Mouse (Mus musculus): ENCODE results near the gene Lsm4. TPM values are rescaled to one million over a fixed set of nuclear protein-coding genes. Genes with fewer than 3 reads are reported as not detected.

Lsm4 gene
- polyA plus RNA-seq, 1 experiment from 2014 or later, result 286 TPM

DNA sequence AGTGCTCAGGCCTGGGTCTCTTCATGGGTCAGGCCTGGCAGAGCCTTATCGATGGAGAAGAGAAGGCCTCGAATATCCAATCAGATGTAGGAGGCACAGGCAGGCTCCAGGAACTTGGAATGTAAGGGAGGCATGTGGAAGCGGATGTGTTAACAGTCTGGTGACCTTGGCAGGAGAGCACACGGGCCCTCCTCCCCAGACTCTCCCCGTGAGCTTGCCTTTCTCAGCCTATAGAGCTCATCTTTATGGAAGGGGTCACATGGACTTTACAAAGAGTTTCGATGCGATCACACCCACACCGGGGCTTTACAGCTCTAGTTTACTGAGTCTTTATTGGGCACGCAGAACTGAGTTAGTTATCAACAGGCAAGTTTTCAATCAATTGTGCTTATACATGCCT is 34.3 kb upstream of the Lsm4 start:
- H3K4me2 ChIP-seq (replicated peaks), result no peak overlapping the region
- WGBS, result 53% methylated on average over 9 of the region's 9 CpGs
- no peak overlapping the region for H3K9ac ChIP-seq
- no peak overlapping the region for H3K4me3 ChIP-seq (replicated peaks)
- no peaks in the 10 kb centered on the region for H3K36me3 ChIP-seq
- ATAC-seq, result peak; percentile 53
- 0 out of 2 replicates have a peak overlapping the region, but pooled peaks have one; percentile 32 for H3K27ac ChIP-seq
- no peaks in the 10 kb centered on the region for H3K9me3 ChIP-seq
- no peaks in the 10 kb centered on the region for H3K27me3 ChIP-seq (replicated peaks)
- peaks cover 20% of the 10 kb centered on the region; the same call in 1 of the 2 replicates for H3K4me1 ChIP-seq (replicated peaks)

DNA sequence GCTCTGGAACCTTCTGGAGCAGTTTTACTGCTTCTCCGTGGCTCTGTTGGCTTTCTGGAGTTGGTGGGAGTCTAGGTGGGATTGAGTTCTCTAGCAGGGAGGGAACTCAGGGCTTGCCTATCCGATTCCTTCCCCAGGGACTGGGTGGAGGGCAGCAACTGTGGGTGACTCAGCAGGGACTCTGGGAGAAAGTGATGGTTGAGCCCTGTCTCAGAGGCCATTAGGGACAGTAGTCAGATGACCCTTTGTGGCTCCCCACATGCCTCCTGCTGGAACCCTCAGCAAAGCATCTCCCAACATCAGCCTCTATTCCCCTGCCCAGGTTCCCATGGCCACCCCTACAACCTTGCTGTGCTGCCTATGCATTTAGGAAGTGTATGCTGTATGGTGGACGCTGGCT is 30.0 kb upstream of the Lsm4 start:
- peaks cover 29% of the 10 kb centered on the region for H3K4me1 ChIP-seq (replicated peaks)
- H3K27ac ChIP-seq, result no peak overlapping the region
- H3K4me3 ChIP-seq (replicated peaks), result no peak overlapping the region
- H3K9ac ChIP-seq, result no peak overlapping the region
- no peaks in the 10 kb centered on the region for H3K27me3 ChIP-seq (replicated peaks)
- no peak overlapping the region for H3K4me2 ChIP-seq (replicated peaks)
- no peaks in the 10 kb centered on the region for H3K36me3 ChIP-seq
- no peak for ATAC-seq
- no peaks in the 10 kb centered on the region for H3K9me3 ChIP-seq
- 65% methylated on average over 3 of the region's 3 CpGs for WGBS

- Histone ChIP-seq H3K9ac (no peak overlapping the region), H3K4me1 (replicated peaks) (peaks cover 29% of the 10 kb centered on the region), H3K27ac (no peak overlapping the region), H3K36me3 (no peaks in the 10 kb centered on the region), H3K4me3 (replicated peaks) (no peak overlapping the region), H3K9me3 (no peaks in the 10 kb centered on the region), H3K27me3 (replicated peaks) (no peaks in the 10 kb centered on the region), H3K4me2 (replicated peaks) (no peak overlapping the region)
- 86% methylated on average over 2 of the region's 2 CpGs for WGBS
- ATAC-seq, result no peak
These were observed 29.0 kb upstream of the Lsm4 start for GRCm38 (mm10) chr8:70644065-70644464.

GRCm38 (mm10) chr8:70645501-70646224 is 27.4 kb upstream of the Lsm4 start:
- Histone ChIP-seq H3K9ac (no peak overlapping the region), H3K4me1 (replicated peaks) (peaks cover 44% of the 10 kb centered on the region), H3K4me2 (replicated peaks) (no peak overlapping the region), H3K36me3 (0 out of 2 replicates have a peak, but pooled peaks cover 8% of the 10 kb centered on the region), H3K27ac (0 out of 2 replicates have a peak overlapping the region, but pooled peaks have one; percentile 6), H3K4me3 (replicated peaks) (no peak overlapping the region), H3K27me3 (replicated peaks) (no peaks in the 10 kb centered on the region), H3K9me3 (no peaks in the 10 kb centered on the region)
- WGBS, result 54% methylated on average over 17 of the region's 17 CpGs
- ATAC-seq, result no peak

DNA sequence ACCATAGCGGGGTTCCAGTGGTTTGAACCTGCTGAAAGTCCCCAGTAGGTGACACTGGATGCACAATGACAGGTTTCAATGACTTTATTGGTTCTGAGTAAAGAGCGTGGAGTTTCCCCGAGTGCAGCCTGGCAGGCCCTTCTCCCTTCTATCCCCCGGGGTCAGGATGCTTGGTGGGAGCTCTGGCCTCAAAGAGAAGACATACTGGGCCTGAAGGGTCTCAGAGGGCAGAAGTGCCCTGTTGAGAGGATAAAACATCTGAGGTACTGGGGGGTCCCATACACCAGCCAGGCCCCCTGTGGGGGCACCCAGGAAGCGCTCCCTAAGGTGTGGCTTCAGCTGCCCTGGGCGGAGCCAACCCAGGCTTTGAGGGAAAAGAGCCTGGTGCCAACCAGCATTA is 26.7 kb upstream of the Lsm4 start:
- H3K9ac ChIP-seq, result no peak overlapping the region
- no peak overlapping the region for H3K27ac ChIP-seq
- H3K36me3 ChIP-seq, result 0 out of 2 replicates have a peak, but pooled peaks cover 9% of the 10 kb centered on the region
- no peak overlapping the region for H3K4me2 ChIP-seq (replicated peaks)
- H3K4me1 ChIP-seq (replicated peaks), result peaks cover 44% of the 10 kb centered on the region
- no peak for ATAC-seq
- 77% methylated on average over 6 of the region's 6 CpGs for WGBS
- no peaks in the 10 kb centered on the region for H3K9me3 ChIP-seq
- H3K27me3 ChIP-seq (replicated peaks), result no peaks in the 10 kb centered on the region
- H3K4me3 ChIP-seq (replicated peaks), result no peak overlapping the region

- Histone ChIP-seq H3K4me2 (replicated peaks) (no peak overlapping the region), H3K27me3 (replicated peaks) (no peaks in the 10 kb centered on the region), H3K27ac (no peak overlapping the region), H3K9me3 (no peaks in the 10 kb centered on the region), H3K4me3 (replicated peaks) (no peak overlapping the region), H3K36me3 (0 out of 2 replicates have a peak, but pooled peaks cover 9% of the 10 kb centered on the region), H3K9ac (no peak overlapping the region), H3K4me1 (replicated peaks) (peaks cover 44% of the 10 kb centered on the region)
- no peak for ATAC-seq
These were observed 26.3 kb upstream of the Lsm4 start for GRCm38 (mm10) chr8:70646775-70647174.

DNA sequence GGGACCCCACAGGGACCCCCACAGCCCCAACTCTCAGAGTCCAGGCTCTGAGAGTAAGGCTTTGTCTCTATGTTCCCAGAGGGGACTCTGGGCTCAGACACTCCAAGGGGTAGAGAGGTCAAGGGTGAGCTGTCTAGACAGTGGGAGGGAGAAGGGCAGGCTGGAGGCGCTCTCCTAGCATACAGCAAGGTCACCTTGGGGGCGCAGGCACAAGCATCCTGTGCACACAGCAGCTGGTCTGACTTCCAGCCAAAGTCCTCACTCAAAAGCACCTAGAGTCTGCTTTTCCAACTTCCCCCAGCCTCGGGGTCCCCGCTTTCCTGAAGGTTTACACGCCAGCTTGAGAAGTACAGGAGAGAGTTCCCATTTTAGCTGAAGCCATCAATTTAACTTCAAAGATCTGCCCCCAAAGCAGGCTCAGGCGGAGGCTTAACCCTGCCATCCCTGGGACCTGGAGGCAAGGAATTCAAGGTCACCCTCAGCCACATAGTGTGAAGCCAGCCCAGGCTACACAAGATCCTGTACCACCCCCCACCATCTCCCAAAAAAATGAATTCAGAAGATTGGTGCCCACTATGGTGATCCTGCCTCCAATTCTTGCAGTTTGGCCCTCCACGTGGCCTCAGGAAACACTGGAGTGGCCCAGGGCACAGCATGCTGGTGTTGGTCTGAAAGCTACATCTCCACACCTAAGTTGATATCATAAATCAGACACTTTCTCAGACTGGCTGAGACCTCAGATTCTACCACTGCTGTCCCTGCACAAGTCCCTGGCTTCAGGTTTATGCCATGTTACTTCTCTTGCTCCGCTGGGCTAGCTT is 25.5 kb upstream of the Lsm4 start:
- 0 out of 2 replicates have a peak, but pooled peaks cover 11% of the 10 kb centered on the region for H3K36me3 ChIP-seq
- H3K27ac ChIP-seq, result peak overlapping the region; percentile 39; the same call in 1 of the 2 replicates
- peaks cover 44% of the 10 kb centered on the region for H3K4me1 ChIP-seq (replicated peaks)
- no peak for ATAC-seq
- H3K27me3 ChIP-seq (replicated peaks), result no peaks in the 10 kb centered on the region
- H3K4me3 ChIP-seq (replicated peaks), result no peak overlapping the region
- no peak overlapping the region for H3K4me2 ChIP-seq (replicated peaks)
- no peaks in the 10 kb centered on the region for H3K9me3 ChIP-seq
- no peak overlapping the region for H3K9ac ChIP-seq
- WGBS, result 43% methylated on average over 8 of the region's 8 CpGs

GRCm38 (mm10) chr8:70648164-70648442 is 24.9 kb upstream of the Lsm4 start:
- Histone ChIP-seq H3K9ac (no peak overlapping the region), H3K9me3 (no peaks in the 10 kb centered on the region), H3K4me3 (replicated peaks) (no peak overlapping the region), H3K27me3 (replicated peaks) (no peaks in the 10 kb centered on the region), H3K27ac (no peak overlapping the region), H3K36me3 (0 out of 2 replicates have a peak, but pooled peaks cover 11% of the 10 kb centered on the region), H3K4me1 (replicated peaks) (peaks cover 44% of the 10 kb centered on the region), H3K4me2 (replicated peaks) (no peak overlapping the region)
- 14% methylated on average over 1 of the region's 1 CpGs for WGBS
- no peak for ATAC-seq

DNA sequence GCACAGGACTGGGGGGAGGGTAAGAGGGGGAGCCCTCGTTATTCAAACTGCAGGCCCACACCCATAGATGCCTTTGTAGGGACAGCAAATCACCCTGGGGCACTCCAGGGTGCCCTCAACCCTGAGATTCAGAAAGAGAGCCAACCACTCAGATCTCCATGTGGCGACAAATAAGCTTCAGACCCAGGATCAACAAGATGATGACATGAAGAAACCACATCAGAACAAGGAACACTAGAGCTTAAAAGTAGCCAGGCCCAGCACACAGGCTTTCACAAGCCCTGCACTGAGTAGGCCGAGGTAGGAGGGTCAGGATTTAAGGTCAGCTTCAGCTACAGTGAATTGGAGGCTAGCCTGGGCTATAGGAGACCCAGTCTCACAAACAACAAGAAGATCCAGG is 24.1 kb upstream of the Lsm4 start:
- Histone ChIP-seq H3K4me1 (replicated peaks) (peaks cover 46% of the 10 kb centered on the region), H3K4me3 (replicated peaks) (no peak overlapping the region), H3K36me3 (0 out of 2 replicates have a peak, but pooled peaks cover 11% of the 10 kb centered on the region), H3K27ac (peak overlapping the region; percentile 52), H3K27me3 (replicated peaks) (no peaks in the 10 kb centered on the region), H3K9ac (no peak overlapping the region), H3K9me3 (no peaks in the 10 kb centered on the region), H3K4me2 (replicated peaks) (no peak overlapping the region)
- ATAC-seq, result peak; percentile 4; the same call in 1 of the 2 replicates
- WGBS, result 59% methylated on average over 3 of the region's 3 CpGs

- H3K4me1 ChIP-seq (replicated peaks), result peaks cover 49% of the 10 kb centered on the region
- WGBS, result 56% methylated on average over 4 of the region's 4 CpGs
- H3K36me3 ChIP-seq, result 0 out of 2 replicates have a peak, but pooled peaks cover 11% of the 10 kb centered on the region
- H3K4me3 ChIP-seq (replicated peaks), result no peak overlapping the region
- no peaks in the 10 kb centered on the region for H3K9me3 ChIP-seq
- no peaks in the 10 kb centered on the region for H3K27me3 ChIP-seq (replicated peaks)
- H3K27ac ChIP-seq, result peak overlapping the region; percentile 67
- no peak overlapping the region; the same call in 1 of the 2 replicates for H3K4me2 ChIP-seq (replicated peaks)
- no peak overlapping the region for H3K9ac ChIP-seq
- peak; percentile 81 for ATAC-seq
These were observed 23.7 kb upstream of the Lsm4 start for GRCm38 (mm10) chr8:70649324-70649723.

DNA sequence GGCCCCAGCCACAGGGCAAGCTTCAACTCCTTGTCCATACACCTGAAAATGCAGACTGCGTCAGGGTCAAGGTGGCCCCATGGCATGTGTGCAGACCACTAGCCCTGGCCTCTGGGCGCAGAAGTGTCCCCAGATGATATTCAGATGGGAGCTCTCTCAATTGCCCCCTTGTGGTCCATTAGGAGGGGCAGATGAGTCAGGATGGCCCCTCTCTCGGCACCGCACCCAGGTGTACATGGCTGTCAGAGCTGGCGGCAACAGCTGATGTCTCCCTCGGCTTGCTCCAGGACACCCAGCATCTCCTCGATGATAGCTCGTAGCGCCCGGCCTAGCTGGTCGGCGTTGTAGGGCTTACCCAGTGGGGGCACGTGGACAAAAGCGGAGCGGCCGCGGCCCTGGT is 22.7 kb upstream of the Lsm4 start:
- H3K27ac ChIP-seq, result peak overlapping the region; percentile 67; the same call in 1 of the 2 replicates
- no peak for ATAC-seq
- 86% methylated on average over 17 of the region's 17 CpGs for WGBS

DNA sequence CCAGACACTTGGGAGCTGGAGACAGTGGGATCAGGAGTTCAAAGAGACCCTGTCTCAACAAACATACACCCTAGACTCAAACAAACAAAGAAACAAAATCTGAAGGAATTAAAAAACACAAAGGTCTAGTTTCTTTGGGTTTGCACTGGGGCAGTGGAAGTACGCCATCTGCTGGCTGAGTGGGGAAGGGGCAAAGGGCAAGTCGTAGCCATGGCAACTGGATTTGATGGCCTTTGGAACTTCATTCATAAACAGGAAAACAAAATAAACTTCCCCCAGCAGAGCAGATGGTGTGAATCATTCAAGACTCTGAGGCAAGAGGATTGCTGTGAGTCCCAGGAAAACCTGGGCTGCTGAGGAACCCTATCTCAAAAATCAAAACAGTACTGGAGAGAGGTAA is 19.8 kb upstream of the Lsm4 start:
- WGBS, result 61% methylated on average over 2 of the region's 2 CpGs
- H3K36me3 ChIP-seq, result peaks cover 14% of the 10 kb centered on the region; the same call in 1 of the 2 replicates
- no peaks in the 10 kb centered on the region for H3K9me3 ChIP-seq
- peaks cover 33% of the 10 kb centered on the region for H3K4me1 ChIP-seq (replicated peaks)
- no peaks in the 10 kb centered on the region for H3K27me3 ChIP-seq (replicated peaks)
- H3K27ac ChIP-seq, result no peak overlapping the region
- no peak for ATAC-seq
- no peak overlapping the region for H3K4me3 ChIP-seq (replicated peaks)
- H3K4me2 ChIP-seq (replicated peaks), result no peak overlapping the region
- no peak overlapping the region for H3K9ac ChIP-seq

More for the DNA sequence above, 22.7 kb upstream of the Lsm4 start:
- no peak overlapping the region for H3K9ac ChIP-seq
- no peak overlapping the region for H3K4me3 ChIP-seq (replicated peaks)
- H3K9me3 ChIP-seq, result no peaks in the 10 kb centered on the region
- H3K4me1 ChIP-seq (replicated peaks), result peaks cover 49% of the 10 kb centered on the region
- no peak overlapping the region for H3K4me2 ChIP-seq (replicated peaks)
- no peaks in the 10 kb centered on the region for H3K27me3 ChIP-seq (replicated peaks)
- H3K36me3 ChIP-seq, result 0 out of 2 replicates have a peak, but pooled peaks cover 11% of the 10 kb centered on the region
